Mouse (Mus musculus): ENCODE results near the gene Npb.

- TF ChIP-seq CTCF (IDR thresholded peaks at IDR 0.05; ENCODE audit: borderline replicate concordance, insufficient read depth, low read length) = no peak
- no peak for TF ChIP-seq POLR2A (IDR thresholded peaks at IDR 0.05; ENCODE audit: low read depth, low read length)
These were observed 4.7 kb upstream of the Npb start for GRCm38 (mm10) chr11:120603545-120603944.

All from embryonic fibroblast, embryonic 13.5 days (primary cell).